Mouse (Mus musculus): ENCODE data around the gene Eif2s2. TPM values are rescaled to one million over a fixed set of nuclear protein-coding genes. Genes with fewer than 3 reads are reported as not detected.
"Not testable (repeated sequence)": the region's sequence is repeated elsewhere in the genome, so short reads cannot be mapped to it uniquely, and the experiment has no call there.

Gene Eif2s2
- polyA plus RNA-seq, 1 experiment from 2014 or later: 88.7 TPM

DNA sequence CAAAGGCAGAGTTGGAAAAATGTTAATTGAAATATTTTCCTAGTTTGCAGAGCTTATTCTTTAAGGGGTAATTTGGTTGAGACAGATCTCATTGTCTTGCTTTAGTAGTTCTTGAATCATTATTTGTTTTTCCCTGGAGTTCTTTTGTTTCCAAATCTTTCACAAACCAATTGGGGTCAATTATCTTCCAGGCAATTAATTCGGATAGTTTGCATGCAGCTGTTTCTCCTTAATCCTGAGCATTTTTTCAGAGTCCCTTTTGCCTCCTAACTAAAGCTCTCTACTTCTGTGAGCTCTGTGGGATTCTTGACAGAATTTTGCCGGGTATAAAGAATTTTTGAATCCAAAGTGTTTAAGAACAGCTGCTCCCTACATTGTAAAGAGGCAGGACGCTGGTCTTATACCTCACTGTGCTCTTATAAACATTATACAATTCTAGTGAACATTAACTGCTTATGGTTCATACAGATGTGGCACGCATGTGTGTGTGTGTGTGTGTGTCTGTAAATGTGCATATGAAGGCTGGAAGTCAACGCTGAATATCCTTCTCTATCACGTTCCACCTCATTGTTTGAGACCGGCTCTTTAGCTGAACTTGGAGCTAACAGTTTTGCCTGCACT is 32.8 kb upstream of the Eif2s2 start:
- no peak for ATAC-seq (ENCODE audit: insufficient read depth, low FRiP score)
- no peak overlapping the region for H3K27ac ChIP-seq (ENCODE audit: low read length)
- H3K27me3 ChIP-seq (ENCODE audit: control insufficient read depth, insufficient read depth, low read length): no peaks in the 10 kb centered on the region
- no peak overlapping the region for H3K4me2 ChIP-seq (ENCODE audit: low read depth, low read length)
- no peaks in the 10 kb centered on the region for H3K9me3 ChIP-seq (replicated peaks; ENCODE audit: control insufficient read depth, low read length)
- no peak overlapping the region for H3K4me3 ChIP-seq (replicated peaks; ENCODE audit: low read length)
- no peaks in the 10 kb centered on the region for H3K4me1 ChIP-seq (ENCODE audit: control insufficient read depth, insufficient read depth, low read length)
- no peak overlapping the region for H3K9ac ChIP-seq (ENCODE audit: low read length)
- no peaks in the 10 kb centered on the region for H3K36me3 ChIP-seq (ENCODE audit: control insufficient read depth, insufficient read depth, low read length)
- 37% methylated on average over 7 of the region's 7 CpGs for WGBS

DNA sequence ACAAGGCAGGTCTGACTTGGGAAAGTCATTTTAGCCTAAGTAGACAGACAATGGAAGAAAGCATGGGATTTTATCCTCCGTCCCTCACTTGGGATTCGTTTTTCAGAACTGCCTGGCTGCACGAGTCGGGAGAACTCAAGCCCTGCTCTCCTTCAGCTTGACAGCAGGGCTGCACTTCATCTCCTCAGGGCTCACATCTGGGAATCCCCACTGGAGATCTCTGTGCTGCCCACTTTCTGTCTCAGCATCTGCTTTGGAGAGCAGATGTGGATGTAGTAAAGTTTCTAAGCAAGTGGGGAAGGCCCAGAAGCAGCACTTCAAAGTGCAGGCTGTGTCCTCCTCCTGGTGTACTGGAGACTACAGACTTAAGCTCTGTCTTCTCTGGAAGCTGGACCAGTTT is 29.4 kb upstream of the Eif2s2 start:
- not testable (repeated sequence) for H3K9ac ChIP-seq (ENCODE audit: low read length); H3K9me3 ChIP-seq (replicated peaks; ENCODE audit: control insufficient read depth, low read length); H3K4me1 ChIP-seq (ENCODE audit: control insufficient read depth, insufficient read depth, low read length); H3K27me3 ChIP-seq (ENCODE audit: control insufficient read depth, insufficient read depth, low read length); H3K27ac ChIP-seq (ENCODE audit: low read length); H3K4me3 ChIP-seq (replicated peaks; ENCODE audit: low read length); H3K4me2 ChIP-seq (ENCODE audit: low read depth, low read length); H3K36me3 ChIP-seq (ENCODE audit: control insufficient read depth, insufficient read depth, low read length)
- WGBS: no CpG with 5 or more reads among the region's 4 CpGs
- peak; percentile 52; the same call in 1 of the 2 replicates for ATAC-seq (ENCODE audit: insufficient read depth, low FRiP score)

DNA sequence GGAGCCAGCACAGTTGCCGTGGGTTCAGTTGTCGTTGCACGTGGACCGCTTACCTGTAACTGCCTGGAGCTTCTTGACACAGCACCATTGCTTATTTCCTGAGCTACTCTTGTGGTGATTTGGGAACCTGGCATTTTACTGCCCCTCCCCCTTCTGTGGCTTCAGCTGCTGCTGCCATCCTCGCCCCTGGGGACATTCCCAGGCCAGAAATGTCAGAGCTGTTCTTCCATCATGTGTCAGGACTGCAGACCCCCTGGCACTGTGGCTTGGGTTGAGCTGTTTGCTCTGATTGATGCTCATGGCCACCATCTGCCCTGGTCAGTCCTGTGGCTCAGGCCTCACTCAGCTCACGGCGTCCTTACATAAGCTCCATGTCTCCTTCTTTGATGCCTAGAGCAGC is 28.2 kb upstream of the Eif2s2 start:
- no peaks in the 10 kb centered on the region for H3K9me3 ChIP-seq (replicated peaks; ENCODE audit: control insufficient read depth, low read length)
- H3K36me3 ChIP-seq (ENCODE audit: control insufficient read depth, insufficient read depth, low read length): no peaks in the 10 kb centered on the region
- ATAC-seq (ENCODE audit: insufficient read depth, low FRiP score): no peak
- no peaks in the 10 kb centered on the region for H3K4me1 ChIP-seq (ENCODE audit: control insufficient read depth, insufficient read depth, low read length)
- no peak overlapping the region for H3K9ac ChIP-seq (ENCODE audit: low read length)
- no peak overlapping the region for H3K4me3 ChIP-seq (replicated peaks; ENCODE audit: low read length)
- WGBS: 82% methylated on average over 7 of the region's 7 CpGs
- no peaks in the 10 kb centered on the region for H3K27me3 ChIP-seq (ENCODE audit: control insufficient read depth, insufficient read depth, low read length)
- no peak overlapping the region for H3K27ac ChIP-seq (ENCODE audit: low read length)
- H3K4me2 ChIP-seq (ENCODE audit: low read depth, low read length): no peak overlapping the region

DNA sequence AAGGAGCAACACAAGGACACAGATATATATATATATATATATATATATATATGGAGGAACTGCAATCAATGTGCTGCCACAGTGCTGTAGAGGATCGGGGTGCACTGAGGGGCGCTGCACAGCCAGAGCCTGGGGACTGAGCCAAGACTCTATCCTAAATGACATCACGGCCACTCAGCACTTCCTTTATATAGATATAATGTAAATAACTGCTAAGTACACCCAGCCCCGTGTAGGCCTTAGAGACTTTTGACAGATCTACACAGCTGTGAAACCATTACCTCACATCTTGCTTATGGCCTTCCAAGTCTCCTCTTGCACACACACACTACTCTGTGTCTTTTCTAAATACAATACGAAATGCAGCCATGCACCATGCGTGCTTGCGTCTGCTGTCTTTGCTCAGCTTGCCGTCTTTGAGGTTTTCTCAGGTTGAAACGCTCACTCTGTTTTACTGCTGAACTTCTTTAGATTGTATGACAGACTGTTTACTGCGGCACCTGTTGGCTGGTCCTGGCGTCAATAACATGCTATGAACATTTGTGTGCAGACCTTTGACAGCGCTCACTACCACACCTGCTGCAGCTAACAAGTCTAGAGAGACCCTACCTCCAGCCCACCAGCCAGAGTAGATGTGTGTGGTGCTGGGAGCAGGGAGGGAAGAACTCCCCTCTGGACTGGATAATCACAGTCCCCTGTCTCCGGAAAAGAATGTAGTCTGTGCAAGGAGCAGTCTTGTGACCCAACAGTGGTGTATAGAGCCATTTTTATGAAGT is 25.3 kb upstream of the Eif2s2 start:
- no peaks in the 10 kb centered on the region for H3K27me3 ChIP-seq (ENCODE audit: control insufficient read depth, insufficient read depth, low read length)
- no peak overlapping the region for H3K4me2 ChIP-seq (ENCODE audit: low read depth, low read length)
- ATAC-seq (ENCODE audit: insufficient read depth, low FRiP score): peak; percentile 87
- H3K4me1 ChIP-seq (ENCODE audit: control insufficient read depth, insufficient read depth, low read length): no peaks in the 10 kb centered on the region
- no peaks in the 10 kb centered on the region for H3K36me3 ChIP-seq (ENCODE audit: control insufficient read depth, insufficient read depth, low read length)
- H3K9ac ChIP-seq (ENCODE audit: low read length): no peak overlapping the region
- H3K9me3 ChIP-seq (replicated peaks; ENCODE audit: control insufficient read depth, low read length): no peaks in the 10 kb centered on the region
- H3K27ac ChIP-seq (ENCODE audit: low read length): no peak overlapping the region
- WGBS: 56% methylated on average over 13 of the region's 13 CpGs
- H3K4me3 ChIP-seq (replicated peaks; ENCODE audit: low read length): no peak overlapping the region

DNA sequence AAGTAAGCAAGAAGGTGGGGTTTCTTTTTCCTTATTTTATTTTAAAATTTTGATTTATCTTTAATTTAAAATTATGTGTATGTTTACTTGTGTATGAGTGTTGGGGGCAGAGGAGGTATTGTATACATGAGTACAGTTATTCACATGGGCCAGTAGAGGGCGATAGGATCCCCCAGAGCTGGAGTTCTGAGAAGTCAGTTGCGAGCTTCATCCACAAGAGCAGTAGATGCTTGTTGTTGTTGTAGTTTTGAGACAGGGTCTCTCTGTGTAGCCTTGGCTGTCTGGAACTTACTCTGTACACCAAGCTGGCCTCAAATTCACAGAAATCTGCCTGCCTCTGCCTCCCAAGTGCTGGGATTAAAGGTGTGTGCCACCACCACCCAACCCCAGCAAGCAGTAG is 23.8 kb upstream of the Eif2s2 start:
- Histone ChIP-seq H3K9me3 (replicated peaks; ENCODE audit: control insufficient read depth, low read length) (no peaks in the 10 kb centered on the region), H3K4me2 (ENCODE audit: low read depth, low read length) (no peak overlapping the region), H3K4me1 (ENCODE audit: control insufficient read depth, insufficient read depth, low read length) (no peaks in the 10 kb centered on the region), H3K27ac (ENCODE audit: low read length) (no peak overlapping the region), H3K4me3 (replicated peaks; ENCODE audit: low read length) (no peak overlapping the region), H3K27me3 (ENCODE audit: control insufficient read depth, insufficient read depth, low read length) (no peaks in the 10 kb centered on the region), H3K9ac (ENCODE audit: low read length) (no peak overlapping the region), H3K36me3 (ENCODE audit: control insufficient read depth, insufficient read depth, low read length) (no peaks in the 10 kb centered on the region)
- 21% methylated on average over 2 of the region's 2 CpGs for WGBS
- ATAC-seq (ENCODE audit: insufficient read depth, low FRiP score): no peak

DNA sequence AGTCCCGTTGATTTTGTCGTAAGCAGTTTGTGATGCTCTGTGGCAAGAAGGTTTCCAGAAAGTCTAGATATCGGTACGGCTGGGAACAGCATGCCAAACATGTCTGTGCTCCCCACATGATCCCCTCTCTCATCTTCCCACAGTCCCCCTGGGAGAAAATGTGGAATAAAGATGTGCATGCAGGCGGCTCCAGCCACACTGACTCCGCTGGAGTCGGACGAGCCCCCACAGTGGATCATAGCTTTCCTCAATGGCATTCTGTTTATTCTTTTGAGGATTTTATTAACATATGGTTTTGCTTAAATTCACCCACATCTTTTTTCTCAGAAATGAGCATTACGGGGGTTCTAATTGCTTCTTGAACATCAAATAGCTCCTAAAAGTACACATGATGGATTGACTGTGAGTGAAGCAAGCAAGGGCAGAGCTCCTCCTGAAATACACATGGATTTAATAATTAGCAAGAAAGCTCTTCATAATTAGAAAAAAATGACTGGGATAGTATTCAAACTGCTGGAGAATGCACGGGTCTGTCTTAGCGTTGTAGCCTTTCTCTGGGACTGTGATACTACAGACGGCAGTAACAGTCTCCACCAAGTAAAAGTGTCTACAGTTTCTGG is 23.3 kb upstream of the Eif2s2 start:
- Histone ChIP-seq H3K4me2 (ENCODE audit: low read depth, low read length) (no peak overlapping the region), H3K27me3 (ENCODE audit: control insufficient read depth, insufficient read depth, low read length) (no peaks in the 10 kb centered on the region), H3K4me3 (replicated peaks; ENCODE audit: low read length) (no peak overlapping the region), H3K4me1 (ENCODE audit: control insufficient read depth, insufficient read depth, low read length) (no peaks in the 10 kb centered on the region), H3K27ac (ENCODE audit: low read length) (no peak overlapping the region), H3K9me3 (replicated peaks; ENCODE audit: control insufficient read depth, low read length) (no peaks in the 10 kb centered on the region), H3K36me3 (ENCODE audit: control insufficient read depth, insufficient read depth, low read length) (no peaks in the 10 kb centered on the region), H3K9ac (ENCODE audit: low read length) (no peak overlapping the region)
- ATAC-seq (ENCODE audit: insufficient read depth, low FRiP score): no peak
- 58% methylated on average over 12 of the region's 12 CpGs for WGBS

DNA sequence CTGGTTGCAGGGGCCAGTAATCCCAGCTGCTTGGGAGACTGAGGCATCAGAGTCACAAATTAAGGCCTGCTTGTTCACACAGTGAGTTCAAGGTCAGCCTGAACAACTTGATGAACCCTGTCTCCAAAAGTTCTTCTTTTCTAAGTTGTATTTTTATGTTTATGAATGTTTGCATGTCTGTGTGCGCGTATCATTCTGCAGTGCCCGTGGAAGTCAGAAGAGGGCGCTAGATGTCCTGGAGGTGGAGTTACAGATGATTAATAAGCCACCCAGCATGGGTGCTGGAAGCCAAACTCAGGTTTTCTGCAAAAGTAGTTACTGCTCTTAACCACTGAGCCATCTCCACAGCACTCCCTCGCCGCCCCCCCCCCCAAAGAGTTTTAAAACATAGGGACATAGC is 17.1 kb upstream of the Eif2s2 start:
- Histone ChIP-seq H3K27me3 (ENCODE audit: control insufficient read depth, insufficient read depth, low read length) (no peaks in the 10 kb centered on the region), H3K9ac (ENCODE audit: low read length) (no peak overlapping the region), H3K4me1 (ENCODE audit: control insufficient read depth, insufficient read depth, low read length) (no peaks in the 10 kb centered on the region), H3K27ac (ENCODE audit: low read length) (no peak overlapping the region), H3K4me3 (replicated peaks; ENCODE audit: low read length) (no peak overlapping the region), H3K36me3 (ENCODE audit: control insufficient read depth, insufficient read depth, low read length) (no peaks in the 10 kb centered on the region), H3K4me2 (ENCODE audit: low read depth, low read length) (no peak overlapping the region), H3K9me3 (replicated peaks; ENCODE audit: control insufficient read depth, low read length) (no peaks in the 10 kb centered on the region)
- ATAC-seq (ENCODE audit: insufficient read depth, low FRiP score): no peak
- 78% methylated on average over 6 of the region's 6 CpGs for whole genome bisulfite sequencing

DNA sequence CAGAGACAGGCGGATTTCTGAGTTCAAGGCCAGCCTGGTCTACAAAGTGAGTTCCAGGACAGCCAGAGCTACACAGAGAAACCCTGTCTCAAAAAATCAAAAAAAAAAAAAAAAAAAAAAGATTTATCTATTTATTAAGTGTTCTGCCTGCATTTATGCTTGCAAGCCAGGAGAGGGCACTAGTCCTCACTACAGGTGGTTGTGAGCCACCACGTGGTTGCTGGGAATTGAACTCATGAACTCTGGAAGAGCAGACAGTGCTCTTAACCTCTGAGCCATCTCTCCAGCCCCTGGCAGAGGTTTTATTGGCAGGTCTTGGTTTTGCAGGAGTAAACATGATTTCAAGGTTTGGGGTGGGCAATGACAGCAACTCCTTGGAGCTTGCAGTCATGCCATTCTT is 15.5 kb upstream of the Eif2s2 start:
- H3K9me3 ChIP-seq (replicated peaks; ENCODE audit: control insufficient read depth, low read length); ATAC-seq (ENCODE audit: insufficient read depth, low FRiP score); H3K36me3 ChIP-seq (ENCODE audit: control insufficient read depth, insufficient read depth, low read length); H3K9ac ChIP-seq (ENCODE audit: low read length); H3K4me1 ChIP-seq (ENCODE audit: control insufficient read depth, insufficient read depth, low read length); H3K4me2 ChIP-seq (ENCODE audit: low read depth, low read length); H3K27ac ChIP-seq (ENCODE audit: low read length); H3K27me3 ChIP-seq (ENCODE audit: control insufficient read depth, insufficient read depth, low read length); H3K4me3 ChIP-seq (replicated peaks; ENCODE audit: low read length): not testable (repeated sequence)
- WGBS: 39% methylated on average over 2 of the region's 2 CpGs

DNA sequence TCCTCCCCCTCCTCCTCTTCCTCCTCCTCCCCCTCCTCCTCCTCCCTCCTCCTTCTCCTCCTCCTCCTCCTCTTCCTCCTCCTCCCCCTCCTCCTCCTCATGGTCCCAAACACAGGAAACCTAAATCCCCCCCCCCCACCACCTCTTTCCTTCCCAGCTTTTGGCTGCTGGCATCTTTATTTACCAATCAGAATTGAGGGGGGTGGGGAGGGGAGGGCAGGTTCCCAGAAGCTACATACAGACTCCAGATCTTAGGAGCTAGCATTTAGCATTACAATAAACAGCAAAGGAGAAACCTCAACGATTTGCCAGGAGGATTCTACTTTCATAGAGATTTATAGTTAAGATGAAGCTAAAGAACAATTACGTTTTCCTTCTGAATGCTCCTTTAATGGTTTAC is 13.1 kb upstream of the Eif2s2 start:
- WGBS: 57% methylated on average over 2 of the region's 2 CpGs
- Histone ChIP-seq H3K4me1 (ENCODE audit: control insufficient read depth, insufficient read depth, low read length) (no peaks in the 10 kb centered on the region), H3K36me3 (ENCODE audit: control insufficient read depth, insufficient read depth, low read length) (no peaks in the 10 kb centered on the region), H3K4me3 (replicated peaks; ENCODE audit: low read length) (no peak overlapping the region), H3K9me3 (replicated peaks; ENCODE audit: control insufficient read depth, low read length) (no peaks in the 10 kb centered on the region), H3K9ac (ENCODE audit: low read length) (no peak overlapping the region), H3K27ac (ENCODE audit: low read length) (no peak overlapping the region), H3K27me3 (ENCODE audit: control insufficient read depth, insufficient read depth, low read length) (no peaks in the 10 kb centered on the region), H3K4me2 (ENCODE audit: low read depth, low read length) (no peak overlapping the region)
- no peak for ATAC-seq (ENCODE audit: insufficient read depth, low FRiP score)

All from stomach, embryonic 16.5 days (tissue).